Mouse (Mus musculus) left cerebral cortex, postnatal 10 days (tissue): ENCODE measurements around the gene Skap1. TPM values are rescaled to one million over a fixed set of nuclear protein-coding genes. Genes with fewer than 3 reads are reported as not detected.
A peak's percentile ranks its signal among the peaks of the same experiment; 100 is the strongest.

Experiments
- DNase-seq, 2 experiments: peaks; one replicate each; pipeline ENCODE4 v3.0.0; 2021 to 2022; ENCODE audit warnings: low spot score in 2 of 2, mixed read lengths in 1 of 2; ENCODE audit errors: extremely low spot score in 1 of 2
- intact Hi-C: fragments of 180-260 bp; cut with DNase I; formaldehyde crosslinking; loops from one replicate; pipeline ENCODE4 v1.15.1; 2025
- total RNA-seq, 2 experiments: library from RNA; stranded (reverse); gene quantifications; 2 replicates each; pipeline ENCODE4 v1.2.3; 2021

Gene Skap1
- total RNA-seq, 2 experiments from 2014 or later: 1.3 to 1.6 TPM

GRCm38 (mm10) chr11:96461766-96462165 lies 2.6 kb upstream of the Skap1 start:
- intact Hi-C loops: no loop called here
- no peak for DNase-seq

GRCm38 (mm10) chr11:96462191-96462752 lies 2.1 kb upstream of the Skap1 start:
- peak in 1 of 2 experiments; percentile 28 for DNase-seq
- intact Hi-C loops: no loop called here

GRCm38 (mm10) chr11:96464716-96465060 lies 295 bp downstream of the Skap1 start:
- intact Hi-C loops: no loop called here
- no peak for DNase-seq

GRCm38 (mm10) chr11:96465426-96466056 lies 1.1 kb downstream of the Skap1 start:
- DNase-seq: peak in 1 of 2 experiments; percentile 40
- intact Hi-C loops: no loop called here

- intact Hi-C loops: no loop called here
- no peak for DNase-seq
Observed at GRCm38 (mm10) chr11:96466382-96466781, 2.0 kb downstream of the Skap1 start.

- no peak for DNase-seq
- intact Hi-C loops: no loop called here
Observed at GRCm38 (mm10) chr11:96466987-96467386, 2.6 kb downstream of the Skap1 start.

GRCm38 (mm10) chr11:96468048-96468745 lies 3.8 kb downstream of the Skap1 start:
- intact Hi-C loops: no loop called here

GRCm38 (mm10) chr11:96482711-96483110 lies 18.3 kb downstream of the Skap1 start:
- intact Hi-C loops: no loop called here
- no peak for DNase-seq

More at GRCm38 (mm10) chr11:96468048-96468745, 3.8 kb downstream of the Skap1 start:
- DNase-seq: no peak

- DNase-seq: no peak
Observed at GRCm38 (mm10) chr11:96483179-96483578, 18.8 kb downstream of the Skap1 start.

GRCm38 (mm10) chr11:96498481-96498880 lies 34.1 kb downstream of the Skap1 start:
- intact Hi-C loops: no loop called here

More at GRCm38 (mm10) chr11:96483179-96483578, 18.8 kb downstream of the Skap1 start:
- intact Hi-C loops: no loop called here

GRCm38 (mm10) chr11:96501042-96501441 lies 36.6 kb downstream of the Skap1 start:
- peak in 1 of 2 experiments; percentile 6 for DNase-seq
- intact Hi-C loops: no loop called here

More at GRCm38 (mm10) chr11:96498481-96498880, 34.1 kb downstream of the Skap1 start:
- no peak for DNase-seq

GRCm38 (mm10) chr11:96502948-96503347 lies 38.6 kb downstream of the Skap1 start:
- no peak for DNase-seq
- intact Hi-C loops: no loop called here

GRCm38 (mm10) chr11:96504509-96505119 lies 40.2 kb downstream of the Skap1 start:
- intact Hi-C loops: no loop called here
- DNase-seq: no peak

- intact Hi-C loops: no loop called here
- DNase-seq: no peak
Observed at GRCm38 (mm10) chr11:96505841-96506240, 41.4 kb downstream of the Skap1 start.

- intact Hi-C loops: no loop called here
- no peak for DNase-seq
Observed at GRCm38 (mm10) chr11:96515164-96515563, 50.8 kb downstream of the Skap1 start.

- intact Hi-C loops: no loop called here
- no peak for DNase-seq
Observed at GRCm38 (mm10) chr11:96524541-96524940, 60.1 kb downstream of the Skap1 start.

- DNase-seq: no peak
- intact Hi-C loops: no loop called here
Observed at GRCm38 (mm10) chr11:96526137-96526621, 61.8 kb downstream of the Skap1 start.

- DNase-seq: no peak
- intact Hi-C loops: loop anchor here (10.0 kb wide), 1 partner anchor 107 kb away; no protein-coding TSS in a partner anchor
Observed at GRCm38 (mm10) chr11:96531757-96532433, 67.5 kb downstream of the Skap1 start.

GRCm38 (mm10) chr11:96534531-96534930 lies 70.1 kb downstream of the Skap1 start:
- no peak for DNase-seq
- intact Hi-C loops: loop anchor here (10.0 kb wide), 1 partner anchor 110 kb away; no protein-coding TSS in a partner anchor
